8 mouse cellular contexts compared by ENCODE assay signal in genomic region chr11:70656456-70656927, GRCm38 (mm10). TPM values are rescaled to one million over a fixed set of nuclear protein-coding genes. Genes with fewer than 3 reads are reported as not detected.
DNase-seq lines count a peak whose midpoint lies in the region; ATAC-seq and TF ChIP-seq lines count a peak whose summit lies in the region.

No protein-coding gene starts in this region.

- TF ChIP-seq CTCF in intestine, postnatal 0 days (IDR thresholded peaks at IDR 0.05; ENCODE audit: low read depth), result 0 out of 2 replicates have a peak, but pooled peaks have one; percentile 4

- H3K9me3 ChIP-seq in intestine, postnatal 0 days (ENCODE audit: control insufficient read depth), result no peaks in the 10 kb centered on the region
- no peaks in the 10 kb centered on the region for H3K9me3 ChIP-seq in midbrain, embryonic 10.5 days (replicated peaks)

- intact Hi-C loops in gastrocnemius, postnatal 36 days (cut with DNase I), result loop anchor here (10.0 kb wide), 1 partner anchor 662 kb away; the partner anchor contains the start of genes Gabarap and Phf23

- H3K4me3 ChIP-seq in intestine, postnatal 0 days (ENCODE audit: low read depth, low read length), result peak overlapping the region; percentile 100
- H3K4me3 ChIP-seq in midbrain, embryonic 10.5 days, result peak overlapping the region; percentile 100

- H3K4me2 ChIP-seq in intestine, postnatal 0 days (replicated peaks; ENCODE audit: low read depth), result peak overlapping the region; percentile 91

- peaks cover 14% of the 10 kb centered on the region; the same call in 1 of the 2 replicates for H3K36me3 ChIP-seq in intestine, postnatal 0 days (ENCODE audit: control insufficient read depth, insufficient read depth)
- H3K36me3 ChIP-seq in midbrain, embryonic 10.5 days, result peaks cover 40% of the 10 kb centered on the region

- peak overlapping the region; percentile 99 for H3K27ac ChIP-seq in intestine, postnatal 0 days (ENCODE audit: low read depth, low read length)
- peak overlapping the region; percentile 99 for H3K27ac ChIP-seq in midbrain, embryonic 10.5 days (replicated peaks)

- ATAC-seq in intestine, postnatal 0 days, result no peak
- ATAC-seq in erythroid progenitor cell, adult 5-6 weeks (replicated peaks; ENCODE audit: low FRiP score, poor library complexity, severe bottlenecking), result no peak

- peaks cover 10% of the 10 kb centered on the region for H3K4me1 ChIP-seq in intestine, postnatal 0 days (replicated peaks; ENCODE audit: control insufficient read depth, insufficient read depth, low read length)
- peaks cover 56% of the 10 kb centered on the region for H3K4me1 ChIP-seq in midbrain, embryonic 10.5 days

- H3K27me3 ChIP-seq in intestine, postnatal 0 days (replicated peaks; ENCODE audit: control insufficient read depth, insufficient read depth, low read length), result no peaks in the 10 kb centered on the region
- no peaks in the 10 kb centered on the region for H3K27me3 ChIP-seq in midbrain, embryonic 10.5 days (ENCODE audit: low read depth, poor library complexity, severe bottlenecking)

- peak; percentile 40 for DNase-seq in ovary, postnatal 14 days (ENCODE audit: low spot score)
- no peak for DNase-seq in ovary, adult 18-20 months (ENCODE audit: low spot score)
- peak; percentile 66 to 77 for DNase-seq in cerebellum, postnatal 14 days
- DNase-seq in gastrocnemius, postnatal 36 days, result peak; percentile 82 to 84
- DNase-seq in midbrain, embryonic 10.5 days (ENCODE audit: low spot score), result peak; percentile 66
- DNase-seq in layer of hippocampus, adult 18-20 months (ENCODE audit: low spot score in 2 of 2), result no peak

- 11% methylated on average over 16 of the region's 16 CpGs for WGBS in intestine, postnatal 0 days
- WGBS in midbrain, embryonic 10.5 days, result 2% methylated on average over 16 of the region's 16 CpGs

- peak overlapping the region; percentile 45; the same call in 1 of the 2 replicates for H3K9ac ChIP-seq in intestine, postnatal 0 days (ENCODE audit: low read depth, low read length)

RNA-seq across cellular contexts. Expression of gene Eno3, which starts 0.5 kb away (rescaled TPM):
- total RNA-seq in gastrocnemius, postnatal 36 days (2021), result 1,000 to 10,000 TPM; 8,161 to 9,332 TPM
- polyA plus RNA-seq in intestine, postnatal 0 days (2015; fragmentation: Nextera tagmentation; extraction: Ambion mirVana), result 4.9 and 5.9 TPM in 2 replicates
- polyA plus RNA-seq in midbrain, embryonic 10.5 days (2016; fragmentation: Nextera tagmentation; extraction: Ambion mirVana), result 22.6 and 32.8 TPM in 2 replicates
- total RNA-seq in layer of hippocampus, adult 18-20 months (2021), result 1 to 10 TPM; 6.0 to 9.9 TPM
- total RNA-seq in erythroid progenitor cell, adult 5-6 weeks (2015; ENCODE audit: low replicate concordance), result 5.4 and 14.8 TPM in 2 replicates
- total RNA-seq in erythroid progenitor cell, adult 5-6 weeks (2017; ENCODE audit: low replicate concordance), result 2.3 and 11.0 TPM in 2 replicates

RNA-seq across cellular contexts. Expression of gene Pfn1, which starts 2.0 kb away (rescaled TPM):
- 100 to 1,000 TPM; 288 to 339 TPM for total RNA-seq in gastrocnemius, postnatal 36 days (2021)
- 1,830 and 1,961 TPM in 2 replicates for polyA plus RNA-seq in intestine, postnatal 0 days (2015; fragmentation: Nextera tagmentation; extraction: Ambion mirVana)
- polyA plus RNA-seq in midbrain, embryonic 10.5 days (2016; fragmentation: Nextera tagmentation; extraction: Ambion mirVana), result 1,553 and 1,733 TPM in 2 replicates
- 100 to 1,000 TPM; 326 to 341 TPM for total RNA-seq in layer of hippocampus, adult 18-20 months (2021)
- 529 and 614 TPM in 2 replicates for total RNA-seq in erythroid progenitor cell, adult 5-6 weeks (2015; ENCODE audit: low replicate concordance)
- 132 and 200 TPM in 2 replicates for total RNA-seq in erythroid progenitor cell, adult 5-6 weeks (2017; ENCODE audit: low replicate concordance)

RNA-seq across cellular contexts. Expression of gene Slc25a11, which starts 9.2 kb away (rescaled TPM):
- total RNA-seq in gastrocnemius, postnatal 36 days (2021), result 100 to 1,000 TPM; 308 to 309 TPM
- 192 and 210 TPM in 2 replicates for polyA plus RNA-seq in intestine, postnatal 0 days (2015; fragmentation: Nextera tagmentation; extraction: Ambion mirVana)
- polyA plus RNA-seq in midbrain, embryonic 10.5 days (2016; fragmentation: Nextera tagmentation; extraction: Ambion mirVana), result 142 and 149 TPM in 2 replicates
- total RNA-seq in layer of hippocampus, adult 18-20 months (2021), result 100 to 1,000 TPM; 121 to 123 TPM
- total RNA-seq in erythroid progenitor cell, adult 5-6 weeks (2015; ENCODE audit: low replicate concordance), result 24.9 and 26.0 TPM in 2 replicates
- 21.9 and 23.6 TPM in 2 replicates for total RNA-seq in erythroid progenitor cell, adult 5-6 weeks (2017; ENCODE audit: low replicate concordance)

RNA-seq across cellular contexts. Expression of gene Rnf167, which starts 9.5 kb away (rescaled TPM):
- total RNA-seq in gastrocnemius, postnatal 36 days (2021), result 10 to 100 TPM; 27.3 to 33.8 TPM
- polyA plus RNA-seq in intestine, postnatal 0 days (2015; fragmentation: Nextera tagmentation; extraction: Ambion mirVana), result 107 TPM in 2 replicates
- 85.6 and 96.3 TPM in 2 replicates for polyA plus RNA-seq in midbrain, embryonic 10.5 days (2016; fragmentation: Nextera tagmentation; extraction: Ambion mirVana)
- total RNA-seq in layer of hippocampus, adult 18-20 months (2021), result 10 to 100 TPM; 88.7 to 91.8 TPM
- total RNA-seq in erythroid progenitor cell, adult 5-6 weeks (2015; ENCODE audit: low replicate concordance), result 134 and 213 TPM in 2 replicates
- 115 and 117 TPM in 2 replicates for total RNA-seq in erythroid progenitor cell, adult 5-6 weeks (2017; ENCODE audit: low replicate concordance)

RNA-seq across cellular contexts. Expression of gene Spag7, which starts 12.7 kb away (rescaled TPM):
- total RNA-seq in gastrocnemius, postnatal 36 days (2021), result 10 to 100 TPM; 78.9 to 81.6 TPM
- 61.3 and 66.2 TPM in 2 replicates for polyA plus RNA-seq in intestine, postnatal 0 days (2015; fragmentation: Nextera tagmentation; extraction: Ambion mirVana)
- 186 TPM in 2 replicates for polyA plus RNA-seq in midbrain, embryonic 10.5 days (2016; fragmentation: Nextera tagmentation; extraction: Ambion mirVana)
- total RNA-seq in layer of hippocampus, adult 18-20 months (2021), result 10 to 100 TPM; 50.5 to 51.9 TPM
- 36.9 and 38.6 TPM in 2 replicates for total RNA-seq in erythroid progenitor cell, adult 5-6 weeks (2015; ENCODE audit: low replicate concordance)
- total RNA-seq in erythroid progenitor cell, adult 5-6 weeks (2017; ENCODE audit: low replicate concordance), result 11.1 and 38.0 TPM in 2 replicates

Comparison
In these comparisons a context has a peak if more than half of its experiments do, and no peak if none do; other contexts are left out.
1. DNase-seq: peak in ovary, postnatal 14 days (single experiment), cerebellum, postnatal 14 days (2 of 2), gastrocnemius, postnatal 36 days (2 of 2) and midbrain, embryonic 10.5 days (single experiment); none in ovary, adult 18-20 months (single experiment) and layer of hippocampus, adult 18-20 months (0 of 2).
2. RNA of gene Eno3, which starts 0.5 kb away (total RNA-seq): 8,161 to 9,332 TPM in gastrocnemius, postnatal 36 days; 2.3 to 14.8 TPM in erythroid progenitor cell, adult 5-6 weeks and 6.0 to 9.9 TPM in layer of hippocampus, adult 18-20 months; every median in the first group is over 100 times any median in the second.
3. RNA of gene Slc25a11, which starts 9.2 kb away (total RNA-seq): 308 to 309 TPM in gastrocnemius, postnatal 36 days and 121 to 123 TPM in layer of hippocampus, adult 18-20 months; 21.9 to 26.0 TPM in erythroid progenitor cell, adult 5-6 weeks; every median in the first group is over 4 times any median in the second.